Mouse (Mus musculus) neural tube, embryonic 15.5 days (tissue): ENCODE measurements around the gene Fam168a. TPM values are rescaled to one million over a fixed set of nuclear protein-coding genes. Genes with fewer than 3 reads are reported as not detected.

ENCODE experiments used
- ATAC-seq: fragments of 200-750 bp; cut with Nextera tagmentation; 2 replicates; pipeline ENCODE4 v1.8.0; 2017; ENCODE audit warnings: mild to moderate bottlenecking, moderate TSS enrichment, moderate library complexity; ENCODE audit not compliant: low FRiP score
- H3K27ac ChIP-seq: fragments of 300-500 bp; sonication (generic); replicated peaks from 2 replicates; pipeline ENCODE4 v1.5.1; 2015; ENCODE audit warnings: mild to moderate bottlenecking, inconsistent platforms
- H3K27me3 ChIP-seq: fragments of 300-500 bp; sonication (generic); replicated peaks from 2 replicates; pipeline ENCODE4 v1.6.1; 2015; ENCODE audit warnings: inconsistent platforms
- H3K36me3 ChIP-seq: fragments of 300-500 bp; sonication (generic); 2 replicates; pipeline ENCODE4 v1.6.1; 2015; ENCODE audit warnings: inconsistent platforms
- H3K4me1 ChIP-seq: fragments of 300-500 bp; sonication (generic); 2 replicates; pipeline ENCODE4 v1.6.1; 2015; ENCODE audit warnings: inconsistent platforms
- H3K4me2 ChIP-seq: fragments of 300-500 bp; sonication (generic); 2 replicates; pipeline ENCODE4 v1.6.1; 2015; ENCODE audit warnings: inconsistent platforms, mild to moderate bottlenecking, moderate library complexity
- H3K4me3 ChIP-seq: fragments of 300-500 bp; sonication (generic); replicated peaks from 2 replicates; pipeline ENCODE4 v1.5.1; 2015; ENCODE audit warnings: mild to moderate bottlenecking, inconsistent platforms
- H3K9ac ChIP-seq: fragments of 300-500 bp; sonication (generic); replicated peaks from 2 replicates; pipeline ENCODE4 v1.6.1; 2015; ENCODE audit warnings: mild to moderate bottlenecking, inconsistent platforms
- H3K9me3 ChIP-seq: fragments of 300-500 bp; sonication (generic); replicated peaks from 2 replicates; pipeline ENCODE4 v1.6.1; 2016; ENCODE audit warnings: inconsistent platforms
- WGBS: fragments of 180-500 bp; shearing (Covaris S2); methylation state at CpG from one replicate; pipeline ENCODE4 v1.1.7; 2015; ENCODE audit warnings: mixed read lengths; 5-methylcytosine and 5-hydroxymethylcytosine counted together
- microRNA-seq: library from miRNA; unstranded; fragments of <30 nt; microRNA quantifications from one replicate; pipeline ENCODE4, GENCODE M21; 2017
- polyA plus RNA-seq: library from polyadenylated mRNA; unstranded; fragments of >200 nt; fragmentation: Nextera tagmentation; extraction: Ambion mirVana; gene quantifications from 2 replicates; pipeline ENCODE4 v1.2.1, GENCODE M21; 2015

Fam168a gene
- polyA plus RNA-seq, 1 experiment from 2014 or later: 119 TPM

DNA sequence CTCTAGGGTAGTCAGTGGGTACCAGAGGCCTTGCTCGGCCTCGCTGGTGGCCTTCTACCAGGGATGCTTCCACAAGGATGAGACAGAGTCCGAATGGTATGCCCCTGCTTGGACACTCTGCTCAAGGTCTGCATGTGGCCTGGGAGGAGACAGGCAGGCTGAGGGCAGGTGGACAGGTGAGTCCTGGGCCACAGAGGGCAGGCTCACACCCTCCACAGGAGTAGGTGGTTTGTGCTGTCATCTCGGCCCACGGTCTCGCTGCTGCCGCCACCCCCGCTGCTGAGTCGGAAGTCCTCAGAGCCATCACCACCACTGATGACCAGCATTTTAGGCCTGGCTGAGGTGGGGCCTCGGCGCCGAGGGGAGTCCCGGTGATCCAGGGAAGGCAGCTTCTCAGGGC is 166.8 kb downstream of the Fam168a start:
- H3K9ac ChIP-seq: no peak overlapping the region
- no peaks in the 10 kb centered on the region for H3K4me1 ChIP-seq
- H3K36me3 ChIP-seq: peaks cover 55% of the 10 kb centered on the region
- H3K27me3 ChIP-seq: no peaks in the 10 kb centered on the region
- H3K9me3 ChIP-seq: no peaks in the 10 kb centered on the region
- 95% methylated on average over 13 of the region's 13 CpGs for WGBS
- H3K27ac ChIP-seq: no peak overlapping the region
- no peak overlapping the region for H3K4me3 ChIP-seq
- no peak for ATAC-seq
- H3K4me2 ChIP-seq: no peak overlapping the region

DNA sequence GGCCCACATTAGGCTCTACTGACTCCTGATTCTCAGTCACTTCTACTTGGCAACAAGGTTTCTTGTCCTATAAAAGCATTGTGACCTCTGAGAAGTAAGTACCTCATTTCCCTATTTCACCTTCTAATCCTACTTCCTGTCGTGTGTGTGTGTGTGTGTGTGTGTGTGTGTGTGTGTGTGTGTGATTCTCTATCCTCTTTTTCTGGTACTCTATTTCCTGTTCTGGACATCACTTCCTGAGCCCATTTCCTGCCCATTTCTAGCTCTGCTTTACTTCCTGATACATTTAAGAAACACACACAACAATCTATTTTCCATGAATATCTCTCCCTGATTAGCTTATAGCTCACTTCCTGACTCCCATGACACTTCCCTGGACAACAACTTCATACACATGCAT is 169.4 kb downstream of the Fam168a start:
- no peak for ATAC-seq
- 89% methylated on average over 1 of the region's 1 CpGs for WGBS
- H3K4me3 ChIP-seq: no peak overlapping the region
- no peaks in the 10 kb centered on the region for H3K9me3 ChIP-seq
- no peak overlapping the region for H3K27ac ChIP-seq
- H3K36me3 ChIP-seq: peaks cover 74% of the 10 kb centered on the region
- H3K9ac ChIP-seq: no peak overlapping the region
- peaks cover 6% of the 10 kb centered on the region; the same call in 1 of the 2 replicates for H3K4me1 ChIP-seq
- H3K4me2 ChIP-seq: no peak overlapping the region
- H3K27me3 ChIP-seq: no peaks in the 10 kb centered on the region

DNA sequence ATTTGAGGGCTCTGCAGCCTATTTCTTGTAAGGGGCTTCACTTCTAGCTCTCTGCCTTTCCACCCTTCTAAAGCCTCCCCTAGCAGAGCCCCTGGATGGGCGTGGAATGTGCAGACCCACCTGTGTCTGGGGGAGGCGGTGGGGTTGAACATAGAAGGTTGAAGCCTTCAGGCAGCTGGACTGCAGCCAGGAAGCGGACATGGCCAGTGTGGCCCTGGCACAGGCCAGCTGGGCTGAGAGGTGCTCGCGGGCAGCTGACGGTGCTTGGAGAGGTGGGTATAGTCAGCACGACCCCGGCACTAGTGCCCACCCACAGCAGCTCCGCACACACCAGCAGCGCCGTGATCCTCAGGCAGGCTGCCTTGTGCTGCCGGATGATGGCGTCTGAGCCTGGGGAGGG is 169.9 kb downstream of the Fam168a start:
- Histone ChIP-seq H3K9ac (no peak overlapping the region), H3K27me3 (no peaks in the 10 kb centered on the region), H3K4me1 (peaks cover 6% of the 10 kb centered on the region; the same call in 1 of the 2 replicates), H3K4me2 (no peak overlapping the region), H3K4me3 (no peak overlapping the region), H3K36me3 (peaks cover 79% of the 10 kb centered on the region), H3K9me3 (no peaks in the 10 kb centered on the region), H3K27ac (no peak overlapping the region)
- ATAC-seq: no peak
- 89% methylated on average over 13 of the region's 13 CpGs for WGBS

DNA sequence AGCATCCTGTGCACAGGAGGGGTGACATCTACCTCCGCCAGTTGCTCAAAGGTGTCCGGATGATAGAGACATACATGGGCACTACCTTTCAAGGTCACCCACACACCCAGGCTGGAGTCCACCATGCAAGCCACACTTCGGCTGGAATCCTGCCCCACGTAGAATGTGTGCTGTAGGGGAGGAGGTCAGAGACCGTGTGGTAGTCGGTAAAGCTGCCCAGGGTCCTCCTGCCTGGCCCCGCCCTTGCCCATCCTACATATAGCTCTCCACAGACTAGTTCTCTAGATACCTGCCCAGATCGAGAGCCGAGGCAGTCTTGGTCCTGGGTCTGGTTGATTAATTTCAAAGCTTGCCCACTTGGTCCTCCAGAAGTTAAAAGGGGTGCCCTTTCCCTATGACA is 170.3 kb downstream of the Fam168a start:
- Histone ChIP-seq H3K9me3 (no peaks in the 10 kb centered on the region), H3K4me2 (no peak overlapping the region), H3K4me3 (no peak overlapping the region), H3K27ac (no peak overlapping the region), H3K27me3 (no peaks in the 10 kb centered on the region), H3K9ac (no peak overlapping the region), H3K4me1 (peaks cover 6% of the 10 kb centered on the region; the same call in 1 of the 2 replicates), H3K36me3 (peaks cover 84% of the 10 kb centered on the region)
- 96% methylated on average over 9 of the region's 9 CpGs for WGBS
- ATAC-seq: no peak

DNA sequence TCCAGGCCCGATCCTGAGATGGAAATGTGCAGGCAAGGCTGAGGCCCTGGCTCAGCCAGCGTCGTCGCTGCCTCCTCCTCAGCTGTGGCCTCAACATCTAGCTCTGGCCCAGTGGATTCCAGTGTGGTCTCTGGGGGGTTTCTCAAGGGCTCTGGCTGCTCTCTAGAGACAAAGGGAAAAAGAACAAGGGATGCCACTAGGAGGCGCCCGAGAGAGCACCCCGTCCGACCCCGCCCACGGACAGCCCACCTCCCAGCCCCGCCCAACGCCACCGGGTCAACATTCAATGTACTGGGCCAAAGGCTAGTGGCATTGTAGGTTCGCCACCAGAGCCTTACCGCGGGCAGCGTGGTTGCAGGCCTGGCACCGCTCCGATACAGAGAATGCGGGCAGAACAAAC is 173.2 kb downstream of the Fam168a start:
- Histone ChIP-seq H3K4me3 (no peak overlapping the region), H3K36me3 (peaks cover 82% of the 10 kb centered on the region), H3K9me3 (no peaks in the 10 kb centered on the region), H3K4me1 (peaks cover 6% of the 10 kb centered on the region; the same call in 1 of the 2 replicates), H3K27me3 (no peaks in the 10 kb centered on the region), H3K9ac (no peak overlapping the region), H3K27ac (no peak overlapping the region), H3K4me2 (no peak overlapping the region; the same call in 1 of the 2 replicates)
- WGBS: 20% methylated on average over 20 of the region's 20 CpGs
- no peak for ATAC-seq

DNA sequence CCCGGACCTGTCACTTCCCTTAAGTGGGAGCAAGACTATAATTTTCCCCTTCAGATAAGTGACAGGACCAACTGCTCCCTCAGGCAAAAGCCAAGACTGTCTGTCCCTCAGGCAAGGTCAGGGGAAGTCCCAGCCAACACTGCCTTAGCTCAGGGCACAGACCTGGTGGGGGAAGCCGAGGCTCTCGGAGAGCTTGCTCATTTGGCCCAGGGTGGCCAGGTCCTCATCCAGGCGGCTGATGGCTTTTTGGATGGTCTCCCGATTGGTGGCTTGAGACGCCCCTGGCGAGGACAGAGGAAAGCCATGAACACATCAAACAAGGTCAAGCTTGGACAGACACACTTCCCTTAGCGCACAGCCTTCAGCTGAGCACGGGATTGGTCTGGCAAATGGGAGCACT is 175.1 kb downstream of the Fam168a start:
- Histone ChIP-seq H3K36me3 (peaks cover 81% of the 10 kb centered on the region), H3K9me3 (no peaks in the 10 kb centered on the region), H3K4me2 (no peak overlapping the region), H3K27me3 (no peaks in the 10 kb centered on the region), H3K4me3 (no peak overlapping the region), H3K9ac (no peak overlapping the region), H3K4me1 (peaks cover 6% of the 10 kb centered on the region; the same call in 1 of the 2 replicates), H3K27ac (no peak overlapping the region)
- WGBS: 89% methylated on average over 9 of the region's 9 CpGs
- no peak for ATAC-seq

DNA sequence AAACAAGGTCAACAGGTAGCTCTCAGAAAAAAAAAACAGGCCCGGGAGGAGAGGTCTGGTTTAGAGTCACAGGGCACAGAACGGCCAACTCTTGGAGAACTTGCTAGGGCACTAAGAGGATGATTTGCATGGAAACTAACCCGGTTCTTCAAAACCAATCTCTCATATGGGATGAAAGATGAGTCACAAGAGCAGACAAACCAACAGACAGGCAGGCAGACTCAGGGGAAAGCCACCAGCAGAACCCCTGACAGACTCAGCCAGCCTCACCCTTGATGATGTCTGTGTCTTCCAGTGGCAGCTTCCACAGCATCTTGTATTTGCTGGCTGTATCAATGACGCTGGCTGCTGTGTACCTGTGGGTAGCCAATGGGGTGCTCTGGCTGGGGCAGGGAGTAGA is 175.5 kb downstream of the Fam168a start:
- H3K27me3 ChIP-seq: no peaks in the 10 kb centered on the region
- 92% methylated on average over 4 of the region's 4 CpGs for WGBS
- no peak for ATAC-seq
- H3K4me3 ChIP-seq: no peak overlapping the region
- H3K9ac ChIP-seq: no peak overlapping the region
- H3K4me2 ChIP-seq: no peak overlapping the region
- no peak overlapping the region for H3K27ac ChIP-seq
- H3K9me3 ChIP-seq: no peaks in the 10 kb centered on the region
- H3K4me1 ChIP-seq: peaks cover 6% of the 10 kb centered on the region; the same call in 1 of the 2 replicates
- H3K36me3 ChIP-seq: peaks cover 78% of the 10 kb centered on the region

DNA sequence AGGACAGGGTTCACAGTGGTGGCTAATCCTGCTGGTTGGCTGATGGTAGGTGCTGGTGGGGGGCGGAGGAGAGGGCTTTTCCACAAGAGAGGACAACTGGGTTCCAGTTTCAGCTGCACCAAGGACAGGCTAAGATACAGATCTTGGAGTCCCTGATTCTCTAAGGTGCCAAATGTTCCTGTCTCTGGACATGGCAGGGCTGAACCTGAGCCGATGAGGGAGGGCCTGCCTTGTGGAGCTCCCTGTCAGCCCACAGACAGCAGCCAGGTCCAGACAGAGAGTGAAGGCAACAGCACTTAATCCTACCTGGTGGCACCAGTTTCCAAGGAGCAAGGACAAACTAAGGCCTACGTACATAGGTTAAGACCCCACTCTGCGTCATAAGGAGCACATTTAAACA is 178.0 kb downstream of the Fam168a start:
- H3K27ac ChIP-seq: no peak overlapping the region
- ATAC-seq: no peak
- H3K4me1 ChIP-seq: peaks cover 4% of the 10 kb centered on the region; the same call in 1 of the 2 replicates
- 94% methylated on average over 4 of the region's 4 CpGs for WGBS
- no peaks in the 10 kb centered on the region for H3K27me3 ChIP-seq
- no peak overlapping the region for H3K9ac ChIP-seq
- H3K36me3 ChIP-seq: peaks cover 60% of the 10 kb centered on the region
- no peak overlapping the region for H3K4me3 ChIP-seq
- H3K9me3 ChIP-seq: no peaks in the 10 kb centered on the region
- no peak overlapping the region for H3K4me2 ChIP-seq

DNA sequence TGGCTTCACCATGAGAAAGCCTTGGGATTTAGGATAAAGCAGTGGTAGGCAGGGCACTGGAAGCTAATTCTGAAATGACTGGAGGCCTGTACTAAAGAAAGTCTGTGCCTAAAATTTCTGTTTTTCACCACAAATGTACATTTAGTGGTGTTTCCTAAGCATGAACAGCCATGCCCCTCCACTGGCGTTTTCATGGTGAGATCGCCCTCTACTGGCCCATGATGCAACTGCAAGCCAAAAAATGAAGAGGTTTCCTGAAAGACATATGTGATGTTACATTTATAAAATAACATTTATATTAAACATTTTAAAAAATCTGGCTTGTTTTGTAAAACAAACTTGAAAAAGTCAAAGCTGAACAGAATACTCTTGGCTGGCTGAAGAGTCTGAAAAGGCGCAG is 180.1 kb downstream of the Fam168a start:
- H3K9ac ChIP-seq: no peak overlapping the region
- no peaks in the 10 kb centered on the region for H3K9me3 ChIP-seq
- H3K27ac ChIP-seq: no peak overlapping the region
- ATAC-seq: no peak
- no peak overlapping the region for H3K4me2 ChIP-seq
- H3K4me1 ChIP-seq: peaks cover under 1% of the 10 kb centered on the region; the same call in 1 of the 2 replicates
- peaks cover 51% of the 10 kb centered on the region for H3K36me3 ChIP-seq
- H3K27me3 ChIP-seq: no peaks in the 10 kb centered on the region
- 34% methylated on average over 3 of the region's 3 CpGs for WGBS
- no peak overlapping the region for H3K4me3 ChIP-seq

Small RNA genes lying within 50 kb of the gene (microRNA-seq; reads per million reads assigned to microRNA genes)
- 26.3 reads per million, percentile 35 among the genes with 10 or more reads in this experiment for gene Mir3102

Other genes with a start within 250 kb of the Fam168a start
- gene Ucp3, start 233.6 kb upstream of the Fam168a start, polyA plus RNA-seq: not detected in 2 replicates
- gene Ucp2, start 213.3 kb upstream of the Fam168a start, polyA plus RNA-seq: 71.5 and 149 TPM in 2 replicates
- 3.5 and 3.7 TPM in 2 replicates for gene Dnajb13, start 191.7 kb upstream of the Fam168a start, polyA plus RNA-seq
- 15.3 and 16.9 TPM in 2 replicates for gene Coa4, start 169.6 kb upstream of the Fam168a start, polyA plus RNA-seq
- gene Rab6a, start 99.2 kb upstream of the Fam168a start, polyA plus RNA-seq: 253 and 287 TPM in 2 replicates
- gene Mrpl48, start 98.3 kb upstream of the Fam168a start, polyA plus RNA-seq: 82.6 and 85.3 TPM in 2 replicates
- gene Plekhb1, start 44.2 kb upstream of the Fam168a start, polyA plus RNA-seq: 31.0 and 33.9 TPM in 2 replicates
- gene Relt, start 156.8 kb downstream of the Fam168a start, polyA plus RNA-seq: 5.9 and 6.3 TPM in 2 replicates
- gene Arhgef17, start 225.5 kb downstream of the Fam168a start, polyA plus RNA-seq: 12.2 and 12.9 TPM in 2 replicates